Comparison of ENCODE assay signal across 9 mouse cellular contexts in the genomic region with DNA sequence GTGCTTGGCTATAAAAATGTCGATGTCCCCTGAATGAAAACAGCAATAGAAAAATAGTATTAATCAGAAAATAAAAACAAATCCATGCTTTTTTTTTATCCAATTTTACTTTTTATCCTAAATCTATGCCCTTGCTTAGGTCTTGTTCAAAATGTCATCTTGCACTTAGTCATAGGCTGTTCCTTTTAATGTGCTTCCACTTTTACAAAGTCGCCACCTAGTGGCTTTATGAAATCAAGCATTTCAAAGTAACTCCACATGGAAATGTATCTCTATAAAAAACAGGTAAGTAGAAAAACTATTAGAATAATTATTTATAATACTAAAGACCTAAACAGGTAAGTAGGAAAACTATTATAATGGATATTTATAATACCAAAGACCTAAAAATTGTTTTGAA. TPM values are rescaled to one million over a fixed set of nuclear protein-coding genes. Genes with fewer than 3 reads are reported as not detected.
DNase-seq lines count a peak whose midpoint lies in the region; ATAC-seq and TF ChIP-seq lines count a peak whose summit lies in the region.
"Had no signal": no experiment of that assay in that cellular context is flagged by ENCODE, and none has a peak within 500 bp of the region (broad histone marks: within the 10 kb centered on the region; RNA-seq: fewer than 3 reads in every experiment).

No protein-coding gene starts in this region.

- H3K27me3 ChIP-seq in E14TG2a.4 (ENCODE audit: insufficient read depth, low read length) = no peaks in the 10 kb centered on the region
- H3K27me3 ChIP-seq: heart, embryonic 15.5 days had no signal

- H3K4me1 ChIP-seq in E14TG2a.4 (replicated peaks; ENCODE audit: low read depth, low read length) = peaks cover 8% of the 10 kb centered on the region; the same call in 1 of the 2 replicates

- H3K9me3 ChIP-seq in E14TG2a.4 (ENCODE audit: low read length) = no peaks in the 10 kb centered on the region
- H3K9me3 ChIP-seq: heart, embryonic 15.5 days had no signal

- peaks cover 21% of the 10 kb centered on the region for H3K36me3 ChIP-seq in E14TG2a.4 (ENCODE audit: insufficient read depth, low read length)

- peak; percentile 82 for ATAC-seq in common myeloid progenitor, adult 5-6 weeks (replicated peaks; ENCODE audit: low read depth, poor library complexity, severe bottlenecking)
- peak; percentile 90 for ATAC-seq in megakaryocyte progenitor cell, adult 5-6 weeks (replicated peaks; ENCODE audit: poor library complexity)

- intact Hi-C loops in gastrocnemius, postnatal 36 days (cut with DNase I) = no loop called here

- peak; percentile 41 for DNase-seq in kidney, postnatal 14 days
- no peak for DNase-seq in kidney, postnatal 4 days
- no peak for DNase-seq in gastrocnemius, postnatal 36 days
- no peak for DNase-seq in B cell, adult 2 months
- no peak for DNase-seq in right cerebral cortex, postnatal 36 days (ENCODE audit: low spot score in 2 of 2)

- peak; percentile 40 for TF ChIP-seq CTCF in E14TG2a.4 (conservative IDR thresholded peaks at IDR 0.05; ENCODE audit: low read length)

- H3K4me3 ChIP-seq in E14TG2a.4 (replicated peaks; ENCODE audit: low read length) = no peak overlapping the region
- H3K4me3 ChIP-seq: heart, embryonic 15.5 days had no signal

RNA-seq across cellular contexts. Expression of a gene that starts 1.3 kb away (rescaled TPM):
- total RNA-seq in common myeloid progenitor, adult 5-6 weeks (2017) = 0.15 TPM in 1 of 2 replicates, not detected in the other
- 0.05 TPM in 1 of 2 replicates, not detected in the other for total RNA-seq in megakaryocyte progenitor cell, adult 5-6 weeks (2015)
- not detected in 2 replicates for total RNA-seq in megakaryocyte progenitor cell, adult 5-6 weeks (2017)
- under 1 TPM; 0.08 to 0.10 TPM for total RNA-seq in gastrocnemius, postnatal 36 days (2021)

RNA-seq across cellular contexts. Expression of a gene that starts 11.6 kb away (rescaled TPM):
- total RNA-seq in common myeloid progenitor, adult 5-6 weeks (2017) = 272 and 431 TPM in 2 replicates
- 127 and 130 TPM in 2 replicates for total RNA-seq in megakaryocyte progenitor cell, adult 5-6 weeks (2015)
- total RNA-seq in megakaryocyte progenitor cell, adult 5-6 weeks (2017) = 319 and 343 TPM in 2 replicates
- total RNA-seq in gastrocnemius, postnatal 36 days (2021) = 100 to 1,000 TPM; 587 to 626 TPM

RNA-seq across cellular contexts. Expression of a gene that starts 11.7 kb away (rescaled TPM):
- not detected in 2 replicates for total RNA-seq in common myeloid progenitor, adult 5-6 weeks (2017)
- not detected in 2 replicates for total RNA-seq in megakaryocyte progenitor cell, adult 5-6 weeks (2015)
- not detected in 2 replicates for total RNA-seq in megakaryocyte progenitor cell, adult 5-6 weeks (2017)
- 10 to 100 TPM; 24.4 to 35.8 TPM for total RNA-seq in gastrocnemius, postnatal 36 days (2021)

Comparison
In these comparisons a context has a peak if more than half of its experiments do, and no peak if none do; other contexts are left out.
1. RNA of a gene that starts 11.7 kb away (total RNA-seq): 24.4 to 35.8 TPM in gastrocnemius, postnatal 36 days; not detected in common myeloid progenitor, adult 5-6 weeks and not detected in megakaryocyte progenitor cell, adult 5-6 weeks; every median in the first group is over 10 times any median in the second.